Mouse (Mus musculus) embryo, embryonic 9.5 days (tissue): ENCODE data around the gene Cinp.
"Not testable (repeated sequence)": the region's sequence is repeated elsewhere in the genome, so short reads cannot be mapped to it uniquely, and the experiment has no call there.

Experiments
- DNase-seq: peaks from one replicate; pipeline ENCODE4 v3.0.0-alpha.2; 2017; ENCODE audit errors: extremely low spot score

Gene Cinp

GRCm38 (mm10) chr12:110860293-110860692, 28.7 kb downstream of the Cinp start:
- no peak for DNase-seq

GRCm38 (mm10) chr12:110858681-110859080, 30.3 kb downstream of the Cinp start:
- not testable (repeated sequence) for DNase-seq

- no peak for DNase-seq
Measured at GRCm38 (mm10) chr12:110857196-110857595, 31.7 kb downstream of the Cinp start.

- no peak for DNase-seq
Measured at GRCm38 (mm10) chr12:110854786-110855737, 33.9 kb downstream of the Cinp start.

- no peak for DNase-seq
Measured at GRCm38 (mm10) chr12:110851923-110852322, 37.0 kb downstream of the Cinp start.

GRCm38 (mm10) chr12:110851414-110851813, 37.5 kb downstream of the Cinp start:
- no peak for DNase-seq

- DNase-seq = no peak
Measured at GRCm38 (mm10) chr12:110850929-110851256, 38.1 kb downstream of the Cinp start.

- DNase-seq = peak; percentile 91
Measured at GRCm38 (mm10) chr12:110850010-110850928, 38.7 kb downstream of the Cinp start, which contains the start of gene Zfp839. TSS of gene Zfp839 (plus strand) at chr12:110850253.

GRCm38 (mm10) chr12:110846191-110846765, 42.7 kb downstream of the Cinp start:
- no peak for DNase-seq

- peak; percentile 99 for DNase-seq
Measured at GRCm38 (mm10) chr12:110845131-110845880, 43.6 kb downstream of the Cinp start.

- peak; percentile 23 for DNase-seq
Measured at GRCm38 (mm10) chr12:110844227-110845130, 44.5 kb downstream of the Cinp start.

- DNase-seq = peak; percentile 87
Measured at GRCm38 (mm10) chr12:110843194-110844048, 45.5 kb downstream of the Cinp start.

- DNase-seq = no peak
Measured at GRCm38 (mm10) chr12:110841731-110842493, 47.0 kb downstream of the Cinp start.

- DNase-seq = peak; percentile 97
Measured at GRCm38 (mm10) chr12:110840348-110841198, 48.4 kb downstream of the Cinp start, which contains the start of gene Mok. TSS of gene Mok (minus strand) at chr12:110840939.

- DNase-seq = no peak
Measured at GRCm38 (mm10) chr12:110837850-110838249, 51.1 kb downstream of the Cinp start.

- DNase-seq = no peak
Measured at GRCm38 (mm10) chr12:110837192-110837841, 51.6 kb downstream of the Cinp start.

GRCm38 (mm10) chr12:110836729-110837128, 52.2 kb downstream of the Cinp start:
- no peak for DNase-seq
